Mouse (Mus musculus) lung, postnatal 10 days (tissue): ENCODE results near the gene Efl1.
"Not testable (repeated sequence)": the region's sequence is repeated elsewhere in the genome, so short reads cannot be mapped to it uniquely, and the experiment has no call there.

Source experiments
- DNase-seq: peaks from one replicate; pipeline ENCODE4 v3.0.0; 2021

The Efl1 gene

GRCm38 (mm10) chr7:82720501-82720900 is 72.1 kb downstream of the Efl1 start:
- DNase-seq, result no peak

DNA sequence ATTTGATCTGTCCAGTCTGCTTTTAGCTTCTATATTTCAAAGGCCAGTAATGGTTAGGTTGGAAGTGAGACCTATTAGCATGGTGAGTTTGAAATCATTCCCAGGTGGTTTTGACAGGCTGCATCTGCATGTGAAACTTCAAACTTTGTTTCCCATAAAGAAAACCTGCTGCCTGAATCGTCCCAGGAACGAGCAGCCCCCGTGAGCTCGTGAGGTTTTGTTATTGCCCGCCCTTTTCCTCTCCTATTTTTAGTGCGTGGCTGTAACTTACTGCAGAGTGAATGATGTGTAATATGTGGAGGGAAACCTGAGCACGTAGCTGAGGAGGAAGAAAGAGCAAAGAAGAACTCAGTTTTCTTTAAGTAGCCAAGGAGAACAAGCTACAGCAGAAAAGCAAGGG is 72.5 kb downstream of the Efl1 start:
- no peak for DNase-seq

GRCm38 (mm10) chr7:82722486-82723123 is 74.2 kb downstream of the Efl1 start:
- no peak for DNase-seq

DNA sequence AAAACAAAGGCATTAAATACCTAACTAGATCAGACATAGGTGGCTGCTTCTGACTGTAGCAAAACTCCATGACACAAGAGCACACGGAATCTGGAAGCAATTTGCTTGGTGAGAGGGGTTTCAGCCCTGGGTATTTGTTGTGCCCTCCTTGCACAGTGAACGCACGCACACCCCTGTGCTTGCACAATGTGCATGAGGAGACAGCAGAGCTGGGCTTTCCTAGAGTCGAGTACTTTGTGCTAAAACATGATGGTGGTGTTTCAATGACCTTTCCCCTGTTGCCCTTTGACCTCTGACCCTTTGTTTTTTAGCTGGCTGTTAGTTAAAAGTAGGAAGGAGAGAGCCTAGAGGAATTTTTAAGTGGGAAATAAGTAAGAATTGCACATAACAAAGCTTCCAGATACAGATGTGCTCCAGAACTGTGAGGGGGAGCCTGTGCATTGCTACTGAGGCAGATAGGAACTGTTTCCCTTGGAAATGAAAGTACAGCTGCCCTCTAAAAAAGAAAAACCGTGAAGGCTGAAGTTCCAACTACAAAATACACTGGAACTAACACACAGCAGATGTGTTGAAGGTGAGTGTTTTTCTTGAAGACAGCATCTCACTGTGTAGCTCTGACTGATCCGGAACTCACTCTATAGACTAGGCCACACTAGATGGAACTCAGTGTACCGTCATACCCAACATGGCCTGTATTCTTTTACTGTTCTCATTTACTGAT is 74.9 kb downstream of the Efl1 start:
- DNase-seq, result no peak

- DNase-seq, result no peak
Observed at GRCm38 (mm10) chr7:82724491-82724890, 76.1 kb downstream of the Efl1 start.

- DNase-seq, result no peak
Observed at GRCm38 (mm10) chr7:82725006-82725636, 76.7 kb downstream of the Efl1 start.

DNA sequence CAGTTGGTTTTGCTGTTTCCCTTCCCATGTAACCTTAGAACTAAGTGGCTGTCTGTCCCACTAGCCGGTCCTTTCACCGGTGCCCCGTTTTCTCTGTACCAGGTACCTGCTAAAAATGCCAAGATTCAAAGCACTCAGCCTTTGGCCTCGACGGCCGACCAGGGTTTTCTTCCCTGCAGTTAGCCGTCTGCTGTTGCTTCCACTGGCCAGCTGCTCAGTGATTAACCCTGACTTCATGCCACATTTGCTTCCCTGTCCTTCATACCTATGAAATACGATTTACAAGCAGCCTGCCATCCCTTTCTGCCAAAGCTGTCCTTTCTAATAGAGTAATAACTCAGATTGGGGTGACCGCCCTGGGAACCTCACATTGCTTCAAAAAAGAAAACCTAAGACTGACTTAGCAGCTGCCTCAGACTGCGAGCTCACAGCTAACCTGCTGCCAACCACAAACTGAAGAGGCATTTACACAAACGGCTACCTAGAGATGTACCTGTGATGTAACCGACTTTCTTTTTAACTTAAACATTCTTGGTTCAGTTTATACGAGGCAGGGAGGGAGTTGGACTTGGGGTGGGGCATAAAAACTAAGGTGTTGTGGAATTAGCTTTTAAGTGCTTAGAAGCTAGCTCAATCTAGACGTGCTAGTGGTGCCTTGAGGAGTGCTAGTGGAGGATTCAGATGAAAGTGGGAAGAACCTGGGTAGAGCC is 77.5 kb downstream of the Efl1 start:
- no peak for DNase-seq

GRCm38 (mm10) chr7:82727066-82727465 is 78.7 kb downstream of the Efl1 start:
- no peak for DNase-seq

- DNase-seq, result not testable (repeated sequence)
Observed at GRCm38 (mm10) chr7:82729009-82729408, 80.6 kb downstream of the Efl1 start.

- no peak for DNase-seq
Observed at GRCm38 (mm10) chr7:82733118-82733517, 84.7 kb downstream of the Efl1 start.

DNA sequence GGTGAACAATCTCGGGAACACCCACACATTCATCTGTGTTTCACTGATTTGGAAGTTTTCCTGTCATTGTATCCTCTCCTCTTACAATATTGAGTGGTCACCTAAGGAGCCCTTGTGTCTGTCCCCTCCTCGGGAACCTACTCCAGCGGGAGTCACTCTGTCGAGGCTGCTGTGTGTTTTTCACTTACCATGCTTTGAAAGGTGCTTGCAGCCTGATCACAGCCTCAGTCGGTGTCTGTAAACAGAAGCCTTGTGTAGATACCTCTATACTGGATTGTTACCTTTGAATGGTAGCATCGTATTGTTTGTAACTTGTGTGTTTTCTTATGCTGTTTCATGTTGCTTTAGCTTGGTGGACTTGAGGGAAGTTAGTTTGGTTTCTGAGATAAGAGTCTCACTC is 85.6 kb downstream of the Efl1 start:
- DNase-seq, result no peak

- no peak for DNase-seq
Observed at GRCm38 (mm10) chr7:82734748-82735600, 86.6 kb downstream of the Efl1 start.

DNA sequence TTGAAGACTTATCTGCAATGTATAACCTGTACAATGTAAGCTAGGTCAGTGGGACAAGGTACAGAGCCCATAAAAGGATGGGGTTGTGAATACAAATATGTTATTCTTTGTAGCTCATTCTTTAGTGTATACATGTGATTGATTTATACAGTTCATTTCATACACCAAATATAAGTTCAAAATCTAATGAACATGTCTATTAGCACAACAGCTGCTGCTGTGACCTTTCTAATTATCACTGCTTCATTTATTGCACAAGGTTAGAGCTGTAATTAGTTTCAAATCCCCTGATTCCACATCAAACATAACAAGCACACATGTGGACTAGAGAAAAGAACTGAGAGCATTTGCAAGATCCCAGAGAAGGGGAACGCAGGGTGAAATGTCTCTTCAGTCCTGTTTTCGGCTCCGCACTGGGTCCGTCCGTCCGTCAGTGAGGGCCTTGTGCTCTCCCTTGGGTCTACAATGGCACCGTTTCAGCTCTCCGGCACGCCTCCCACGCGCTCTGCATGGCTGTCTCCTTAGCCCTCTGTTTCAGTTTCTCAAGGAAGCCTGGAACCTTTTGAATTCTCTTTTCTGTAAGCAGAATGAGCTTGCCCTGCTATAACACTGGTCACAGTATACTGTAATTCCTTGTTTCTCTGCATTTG is 94.8 kb downstream of the Efl1 start:
- no peak for DNase-seq

- DNase-seq, result no peak
Observed at GRCm38 (mm10) chr7:82744167-82744715, 95.8 kb downstream of the Efl1 start.

DNA sequence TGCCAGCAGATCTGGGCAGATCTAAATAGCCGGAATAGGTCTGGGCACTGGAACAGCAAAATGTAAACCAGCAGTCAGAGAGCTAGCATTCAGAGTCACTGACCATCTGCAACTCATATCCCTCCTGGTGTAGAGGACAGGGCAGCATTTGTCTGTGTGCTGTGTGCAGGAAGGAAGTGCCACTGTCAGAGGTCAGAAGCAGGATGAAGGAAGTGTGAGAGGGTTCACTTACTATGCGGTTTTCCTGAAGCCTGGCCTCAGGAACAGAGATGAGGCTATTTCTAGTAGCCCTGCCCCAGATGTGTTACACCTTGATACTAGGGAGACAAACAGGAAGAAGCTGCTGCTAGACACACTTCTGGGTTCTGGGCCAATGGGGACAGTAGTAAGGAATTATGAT is 100.4 kb downstream of the Efl1 start:
- DNase-seq, result no peak

GRCm38 (mm10) chr7:82749239-82749638 is 100.8 kb downstream of the Efl1 start:
- DNase-seq, result no peak

GRCm38 (mm10) chr7:82752171-82753085 is 104.0 kb downstream of the Efl1 start:
- peak; percentile 70 for DNase-seq

DNA sequence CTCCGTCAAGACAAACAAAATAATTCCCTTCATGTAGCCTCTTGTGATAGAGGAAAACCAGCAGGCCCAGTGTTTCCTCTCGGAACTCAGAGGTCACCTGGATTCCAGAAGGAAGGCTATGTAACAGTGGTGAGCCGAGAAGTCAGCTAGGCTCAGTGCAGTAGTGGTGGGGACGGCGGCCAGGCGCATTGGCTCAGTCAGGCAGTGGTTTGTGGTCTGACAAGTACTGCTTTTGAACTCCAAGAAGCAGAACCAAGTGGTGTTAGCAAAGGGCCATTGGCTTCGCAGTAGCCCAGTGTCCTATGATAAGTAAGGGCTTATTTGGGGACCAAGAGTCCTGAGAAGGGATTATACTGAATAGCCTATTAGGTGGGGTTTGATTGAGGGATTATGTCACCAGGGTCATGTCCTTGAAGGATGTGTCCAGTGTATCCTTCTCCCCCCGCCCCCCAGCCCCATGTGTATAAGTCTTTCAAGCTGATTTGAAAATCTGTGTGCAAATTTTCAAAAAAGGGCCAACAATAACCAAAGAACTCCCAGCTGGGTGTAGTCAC is 107.3 kb downstream of the Efl1 start:
- no peak for DNase-seq

DNA sequence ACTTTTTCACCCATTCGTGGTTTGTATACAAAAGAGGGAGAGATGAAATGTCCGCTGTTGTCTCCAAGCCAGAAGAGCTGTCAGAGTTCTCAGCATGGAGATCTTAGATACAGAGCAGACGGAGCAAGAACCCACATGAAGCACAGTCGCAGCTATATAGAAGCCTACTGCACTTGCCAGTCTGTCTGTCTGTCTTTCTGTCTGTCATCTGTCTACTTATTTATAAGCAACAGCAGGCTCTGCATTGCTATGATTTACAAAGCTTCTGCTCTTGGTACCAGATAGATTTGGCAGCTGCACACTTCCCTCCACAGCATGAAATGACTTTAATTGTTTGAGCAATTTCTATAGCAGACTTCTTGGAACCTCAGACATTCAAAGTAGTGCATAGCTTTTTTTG is 110.1 kb downstream of the Efl1 start:
- no peak for DNase-seq

- no peak for DNase-seq
Observed at GRCm38 (mm10) chr7:82759091-82759490, 110.7 kb downstream of the Efl1 start.
